Mouse (Mus musculus) cortical plate, adult 2 months (tissue): ENCODE measurements around the gene Rtn4r.

Experiments
- CTCF ChIP-seq: fragments of 200-500 bp; IDR thresholded peaks from 2 replicates; pipeline ENCODE4 v1.5.1; 2011; ENCODE audit warnings: mild to moderate bottlenecking, control low read depth, low read length; ENCODE audit not compliant: insufficient read depth; ENCODE audit errors: extremely low read depth
- POLR2A ChIP-seq: fragments of 200-500 bp; IDR thresholded peaks from 2 replicates; pipeline ENCODE4 v1.6.1; 2011; ENCODE audit warnings: mild to moderate bottlenecking, low read length, control low read depth; ENCODE audit not compliant: insufficient read depth; ENCODE audit errors: extremely low read depth

- no peak for TF ChIP-seq POLR2A
- no peak for TF ChIP-seq CTCF
Measured at GRCm38 (mm10) chr16:18198365-18199098, 71.1 kb downstream of the Rtn4r start.
